In genomic region chr9:58159855-58160254, GRCm38 (mm10) we compare ENCODE assay signal across 13 mouse cellular contexts. TPM values are rescaled to one million over a fixed set of nuclear protein-coding genes. Genes with fewer than 3 reads are reported as not detected.
DNase-seq lines count a peak whose midpoint lies in the region; ATAC-seq lines count a peak whose summit lies in the region.
"Had no signal": no experiment of that assay in that cellular context is flagged by ENCODE, and none has a peak within 500 bp of the region (broad histone marks: within the 10 kb centered on the region; RNA-seq: fewer than 3 reads in every experiment).

No protein-coding gene starts in this region.

- no peak overlapping the region for H3K4me3 ChIP-seq in heart, embryonic 11.5 days (ENCODE audit: low read depth, low read length)
- H3K4me3 ChIP-seq in intestine, embryonic 14.5 days (ENCODE audit: low read depth, low read length) = no peak overlapping the region
- H3K4me3 ChIP-seq in stomach, embryonic 16.5 days (replicated peaks; ENCODE audit: low read length) = no peak overlapping the region
- H3K4me3 ChIP-seq in midbrain, embryonic 15.5 days = no peak overlapping the region
- H3K4me3 ChIP-seq: forebrain, embryonic 15.5 days; neural tube, embryonic 12.5 days had no signal

- H3K27me3 ChIP-seq in heart, embryonic 11.5 days (ENCODE audit: control insufficient read depth, insufficient read depth, low read length) = no peaks in the 10 kb centered on the region
- H3K27me3 ChIP-seq in intestine, embryonic 14.5 days (replicated peaks; ENCODE audit: control insufficient read depth, insufficient read depth, low read length) = no peaks in the 10 kb centered on the region
- no peaks in the 10 kb centered on the region for H3K27me3 ChIP-seq in stomach, embryonic 16.5 days (ENCODE audit: control insufficient read depth, insufficient read depth, low read length)
- H3K27me3 ChIP-seq in midbrain, embryonic 15.5 days (replicated peaks) = no peaks in the 10 kb centered on the region
- H3K27me3 ChIP-seq: forebrain, embryonic 15.5 days had no signal

- ATAC-seq in heart, embryonic 11.5 days (replicated peaks; ENCODE audit: insufficient number of reproducible peaks, low FRiP score, low TSS enrichment) = no peak
- no peak for ATAC-seq in intestine, embryonic 14.5 days (replicated peaks; ENCODE audit: low FRiP score, low TSS enrichment, low read depth)
- ATAC-seq in stomach, embryonic 16.5 days (ENCODE audit: insufficient read depth, low FRiP score) = 0 out of 2 replicates have a peak, but pooled peaks have one; percentile 9
- no peak for ATAC-seq in midbrain, embryonic 15.5 days (replicated peaks)
- ATAC-seq: forebrain, embryonic 15.5 days had no signal

- peaks cover 33% of the 10 kb centered on the region for H3K4me1 ChIP-seq in heart, embryonic 11.5 days (ENCODE audit: control insufficient read depth, insufficient read depth, low read length)
- H3K4me1 ChIP-seq in intestine, embryonic 14.5 days (replicated peaks; ENCODE audit: control insufficient read depth, insufficient read depth, low read length) = peaks cover 40% of the 10 kb centered on the region
- peaks cover 51% of the 10 kb centered on the region for H3K4me1 ChIP-seq in stomach, embryonic 16.5 days (ENCODE audit: control insufficient read depth, insufficient read depth, low read length)
- H3K4me1 ChIP-seq in midbrain, embryonic 15.5 days = no peaks in the 10 kb centered on the region

- peak; percentile 45 to 66 for DNase-seq in heart, adult 18-20 months
- DNase-seq in right cerebral cortex, adult 18-20 months = peak; percentile 66
- no peak for DNase-seq in right cerebral cortex, postnatal 25 days
- DNase-seq in intestine, embryonic 14.5 days (ENCODE audit: low spot score) = no peak
- no peak for DNase-seq in spleen, postnatal 4 days (ENCODE audit: low spot score in 2 of 2)
- DNase-seq: adrenal gland, postnatal 36 days; thymus, adult 18-20 months had no signal

- H3K9me3 ChIP-seq in heart, embryonic 11.5 days (replicated peaks; ENCODE audit: control insufficient read depth, low read length) = no peaks in the 10 kb centered on the region
- no peaks in the 10 kb centered on the region for H3K9me3 ChIP-seq in intestine, embryonic 14.5 days (ENCODE audit: control insufficient read depth, low read length)
- no peaks in the 10 kb centered on the region for H3K9me3 ChIP-seq in stomach, embryonic 16.5 days (replicated peaks; ENCODE audit: control insufficient read depth, low read length)
- no peaks in the 10 kb centered on the region for H3K9me3 ChIP-seq in midbrain, embryonic 15.5 days
- H3K9me3 ChIP-seq: forebrain, embryonic 15.5 days; neural tube, embryonic 12.5 days had no signal

- H3K27ac ChIP-seq in heart, embryonic 11.5 days (ENCODE audit: low read depth, low read length) = no peak overlapping the region; the same call in 1 of the 2 replicates
- H3K27ac ChIP-seq in intestine, embryonic 14.5 days (ENCODE audit: low read depth) = peak overlapping the region; percentile 99
- peak overlapping the region; percentile 99 for H3K27ac ChIP-seq in stomach, embryonic 16.5 days (ENCODE audit: low read length)
- H3K27ac ChIP-seq in midbrain, embryonic 15.5 days = no peak overlapping the region
- H3K27ac ChIP-seq: forebrain, embryonic 15.5 days; neural tube, embryonic 12.5 days had no signal

- H3K4me2 ChIP-seq in heart, embryonic 11.5 days = no peak overlapping the region
- H3K4me2 ChIP-seq in intestine, embryonic 14.5 days (ENCODE audit: low read length) = peak overlapping the region; percentile 62
- peak overlapping the region; percentile 66 for H3K4me2 ChIP-seq in stomach, embryonic 16.5 days (ENCODE audit: low read depth, low read length)
- H3K4me2 ChIP-seq in midbrain, embryonic 15.5 days = no peak overlapping the region
- H3K4me2 ChIP-seq: forebrain, embryonic 15.5 days had no signal

- H3K36me3 ChIP-seq in heart, embryonic 11.5 days (ENCODE audit: control insufficient read depth, insufficient read depth, low read length) = no peaks in the 10 kb centered on the region
- no peaks in the 10 kb centered on the region for H3K36me3 ChIP-seq in intestine, embryonic 14.5 days (ENCODE audit: control insufficient read depth, insufficient read depth, low read length)
- no peaks in the 10 kb centered on the region for H3K36me3 ChIP-seq in stomach, embryonic 16.5 days (ENCODE audit: control insufficient read depth, insufficient read depth, low read length)
- H3K36me3 ChIP-seq in midbrain, embryonic 15.5 days (replicated peaks) = no peaks in the 10 kb centered on the region
- H3K36me3 ChIP-seq: forebrain, embryonic 15.5 days; neural tube, embryonic 12.5 days had no signal

- WGBS in heart, embryonic 11.5 days (ENCODE audit: insufficient replicate concordance) = 28% methylated on average over 4 of the region's 4 CpGs
- WGBS in intestine, embryonic 14.5 days = 30% methylated on average over 4 of the region's 4 CpGs
- WGBS in stomach, embryonic 16.5 days = 32% methylated on average over 4 of the region's 4 CpGs
- WGBS in midbrain, embryonic 15.5 days = 71% methylated on average over 4 of the region's 4 CpGs

- H3K9ac ChIP-seq in heart, embryonic 11.5 days (ENCODE audit: low read depth, low read length) = no peak overlapping the region
- H3K9ac ChIP-seq in intestine, embryonic 14.5 days (ENCODE audit: low read length) = no peak overlapping the region
- H3K9ac ChIP-seq in stomach, embryonic 16.5 days (ENCODE audit: low read length) = peak overlapping the region; percentile 49
- H3K9ac ChIP-seq in midbrain, embryonic 15.5 days = no peak overlapping the region
- H3K9ac ChIP-seq: forebrain, embryonic 15.5 days; neural tube, embryonic 12.5 days had no signal

RNA-seq across cellular contexts. Expression of gene Ccdc33, which starts 41.2 kb away (rescaled TPM):
- 1 to 10 TPM in 1 of 2 experiments, not detected in 1; 1.2 TPM for total RNA-seq in heart, adult 18-20 months (2021)
- polyA plus RNA-seq in heart, embryonic 11.5 days (2014; fragmentation: Nextera tagmentation; extraction: Ambion mirVana) = 0.37 TPM in 1 of 2 replicates, not detected in the other
- polyA plus RNA-seq in intestine, embryonic 14.5 days (2014; fragmentation: Nextera tagmentation; extraction: Ambion mirVana) = 0.11 and 0.27 TPM in 2 replicates
- not detected in 2 replicates for polyA plus RNA-seq in stomach, embryonic 16.5 days (2015; fragmentation: Nextera tagmentation; extraction: Ambion mirVana)
- polyA plus RNA-seq in midbrain, embryonic 15.5 days (2015; fragmentation: Nextera tagmentation; extraction: Ambion mirVana) = 0.36 and 0.79 TPM in 2 replicates

RNA-seq across cellular contexts. Expression of gene Islr, which starts 44.3 kb away (rescaled TPM):
- 10 to 100 TPM; 19.2 to 19.8 TPM for total RNA-seq in heart, adult 18-20 months (2021)
- 5.5 and 6.2 TPM in 2 replicates for polyA plus RNA-seq in heart, embryonic 11.5 days (2014; fragmentation: Nextera tagmentation; extraction: Ambion mirVana)
- 65.5 and 71.3 TPM in 2 replicates for polyA plus RNA-seq in intestine, embryonic 14.5 days (2014; fragmentation: Nextera tagmentation; extraction: Ambion mirVana)
- 120 and 128 TPM in 2 replicates for polyA plus RNA-seq in stomach, embryonic 16.5 days (2015; fragmentation: Nextera tagmentation; extraction: Ambion mirVana)
- 36.1 and 46.9 TPM in 2 replicates for polyA plus RNA-seq in midbrain, embryonic 15.5 days (2015; fragmentation: Nextera tagmentation; extraction: Ambion mirVana)
- total RNA-seq: CH12.LX had no signal

RNA-seq across cellular contexts. Expression of gene Islr2, which starts 44.3 kb away (rescaled TPM):
- total RNA-seq in heart, adult 18-20 months (2021) = 1 to 10 TPM in 1 of 2 experiments, under 1 TPM in 1; 0.42 to 1.7 TPM
- 0.19 and 0.27 TPM in 2 replicates for polyA plus RNA-seq in heart, embryonic 11.5 days (2014; fragmentation: Nextera tagmentation; extraction: Ambion mirVana)
- polyA plus RNA-seq in intestine, embryonic 14.5 days (2014; fragmentation: Nextera tagmentation; extraction: Ambion mirVana) = 1.7 and 1.8 TPM in 2 replicates
- polyA plus RNA-seq in stomach, embryonic 16.5 days (2015; fragmentation: Nextera tagmentation; extraction: Ambion mirVana) = 1.3 TPM in 2 replicates
- 44.4 and 55.1 TPM in 2 replicates for polyA plus RNA-seq in midbrain, embryonic 15.5 days (2015; fragmentation: Nextera tagmentation; extraction: Ambion mirVana)
- total RNA-seq: CH12.LX had no signal

Comparison
In these comparisons a context has a peak if more than half of its experiments do, and no peak if none do; other contexts are left out.
1. DNase-seq: peak in heart, adult 18-20 months (2 of 2) and right cerebral cortex, adult 18-20 months (single experiment); none in right cerebral cortex, postnatal 25 days (single experiment), intestine, embryonic 14.5 days (single experiment) and spleen, postnatal 4 days (0 of 2).
2. H3K27ac ChIP-seq: peak in intestine, embryonic 14.5 days (single experiment) and stomach, embryonic 16.5 days (single experiment); none in heart, embryonic 11.5 days (single experiment) and midbrain, embryonic 15.5 days (single experiment).
3. H3K4me2 ChIP-seq: peak in intestine, embryonic 14.5 days (single experiment) and stomach, embryonic 16.5 days (single experiment); none in heart, embryonic 11.5 days (single experiment) and midbrain, embryonic 15.5 days (single experiment).
4. RNA of gene Islr2, which starts 44.3 kb away (polyA plus RNA-seq): 44.4 to 55.1 TPM in midbrain, embryonic 15.5 days; 1.7 to 1.8 TPM in intestine, embryonic 14.5 days, 1.3 TPM in stomach, embryonic 16.5 days and 0.19 to 0.27 TPM in heart, embryonic 11.5 days; every median in the first group is over 10 times any median in the second.